Mouse (Mus musculus): ENCODE measurements around the gene 4933407L21Rik.

DNA sequence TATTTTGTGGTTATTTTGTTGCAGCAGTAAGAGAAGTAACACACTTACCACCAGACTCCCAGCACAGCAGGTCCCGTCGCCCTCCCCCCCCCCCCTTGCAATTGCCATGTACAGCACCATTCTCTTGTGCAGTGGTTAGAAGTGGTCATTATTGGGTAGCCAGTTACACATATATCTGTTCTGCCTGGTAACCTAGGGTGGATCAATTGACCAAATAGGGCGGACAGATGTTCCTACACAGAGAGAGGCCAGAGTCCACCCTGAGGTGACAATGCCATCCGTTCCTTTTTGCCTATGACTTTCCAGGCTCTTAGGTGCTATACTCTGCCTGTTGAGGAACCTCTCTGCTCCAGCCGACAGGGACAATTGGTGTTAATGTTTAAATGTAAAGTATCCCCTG lies 3.1 kb upstream of the 4933407L21Rik start:
- TF ChIP-seq GATA1 (IDR thresholded peaks at IDR 0.05; ENCODE audit: low read length) (no peak), TAL1 (IDR thresholded peaks at IDR 0.05; ENCODE audit: low read length) (no peak)
